Mouse (Mus musculus): ENCODE measurements at regions not wholly inside any gene's neighbourhood (a gene's known extent, or its start where the extent isn't known, plus 50 kb on each side); places are given as distances from the start of the nearest gene placed in this dataset.

DNA sequence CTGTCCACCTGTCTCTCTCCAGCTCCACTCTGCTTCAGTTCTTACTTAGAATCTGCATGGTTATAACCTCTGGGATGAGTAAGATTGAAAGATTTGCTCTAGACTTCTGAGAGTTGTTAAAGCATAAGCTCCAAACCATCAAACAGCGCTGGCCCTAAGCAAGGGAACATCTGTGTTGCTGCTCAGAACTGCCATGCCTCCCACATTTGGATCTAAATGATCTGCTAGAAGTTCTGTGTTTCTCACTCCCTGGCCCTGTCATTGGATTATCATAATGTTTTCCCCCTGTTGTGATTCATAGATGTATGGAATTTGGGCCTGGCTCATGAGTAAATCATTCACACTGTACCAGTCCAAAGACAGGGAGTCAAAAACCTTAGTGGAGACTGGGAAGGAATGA lies 448.1 kb downstream of the 1190002N15Rik start:
- TF ChIP-seq CTCF (IDR thresholded peaks at IDR 0.05; ENCODE audit: borderline replicate concordance, extremely low read depth, insufficient read depth, insufficient read length) (no peak), POLR2A (IDR thresholded peaks at IDR 0.05; ENCODE audit: borderline replicate concordance, extremely low read depth, insufficient read depth, insufficient read length, poor library complexity, severe bottlenecking) (no peak)
